Mouse (Mus musculus): ENCODE data around the gene Gjc1. TPM values are rescaled to one million over a fixed set of nuclear protein-coding genes. Genes with fewer than 3 reads are reported as not detected.

Gjc1 gene
- not detected in 2 replicates for polyA plus RNA-seq (2012; ENCODE audit: insufficient read depth, insufficient read length, missing spikeins)

GRCm38 (mm10) chr11:102819021-102819782, at the start of gene Gjc1:
Gene Gjc1 (minus strand): TSS chr11:102819700.
- TF ChIP-seq CTCF (IDR thresholded peaks at IDR 0.05; ENCODE audit: low read depth, low read length) (no peak), POLR2A (IDR thresholded peaks at IDR 0.05; ENCODE audit: borderline replicate concordance, low read depth, low read length) (no peak)
- no peak within 1 kb of the TSS for H3K27ac ChIP-seq (ENCODE audit: insufficient read depth, low read depth, low read length)
- no peaks in the 10 kb centered on the region for H3K4me1 ChIP-seq (ENCODE audit: control insufficient read depth, insufficient read depth, low read length)
- peak within 1 kb of the TSS; percentile 25 for H3K4me3 ChIP-seq (ENCODE audit: insufficient read depth, low read length)

GRCm38 (mm10) chr11:102864272-102864671, 44.8 kb upstream of the Gjc1 start:
- TF ChIP-seq CTCF (IDR thresholded peaks at IDR 0.05; ENCODE audit: low read depth, low read length), result no peak
- no peak for TF ChIP-seq POLR2A (IDR thresholded peaks at IDR 0.05; ENCODE audit: borderline replicate concordance, low read depth, low read length)

GRCm38 (mm10) chr11:102859933-102860332, 40.4 kb upstream of the Gjc1 start:
- TF ChIP-seq CTCF (IDR thresholded peaks at IDR 0.05; ENCODE audit: low read depth, low read length), result no peak
- TF ChIP-seq POLR2A (IDR thresholded peaks at IDR 0.05; ENCODE audit: borderline replicate concordance, low read depth, low read length), result no peak
- no peaks in the 10 kb centered on the region for H3K4me1 ChIP-seq (ENCODE audit: control insufficient read depth, insufficient read depth, low read length)
- no peak overlapping the region for H3K4me3 ChIP-seq (ENCODE audit: insufficient read depth, low read length)
- H3K27ac ChIP-seq (ENCODE audit: insufficient read depth, low read depth, low read length), result no peak overlapping the region

More at GRCm38 (mm10) chr11:102864272-102864671, 44.8 kb upstream of the Gjc1 start:
- H3K27ac ChIP-seq (ENCODE audit: insufficient read depth, low read depth, low read length), result no peak overlapping the region
- no peak overlapping the region for H3K4me3 ChIP-seq (ENCODE audit: insufficient read depth, low read length)
- no peaks in the 10 kb centered on the region for H3K4me1 ChIP-seq (ENCODE audit: control insufficient read depth, insufficient read depth, low read length)

GRCm38 (mm10) chr11:102858951-102859350, 39.5 kb upstream of the Gjc1 start:
- TF ChIP-seq CTCF (IDR thresholded peaks at IDR 0.05; ENCODE audit: low read depth, low read length) (no peak), POLR2A (IDR thresholded peaks at IDR 0.05; ENCODE audit: borderline replicate concordance, low read depth, low read length) (no peak)
- no peak overlapping the region for H3K27ac ChIP-seq (ENCODE audit: insufficient read depth, low read depth, low read length)
- H3K4me1 ChIP-seq (ENCODE audit: control insufficient read depth, insufficient read depth, low read length), result no peaks in the 10 kb centered on the region
- H3K4me3 ChIP-seq (ENCODE audit: insufficient read depth, low read length), result no peak overlapping the region

GRCm38 (mm10) chr11:102855941-102856340, 36.4 kb upstream of the Gjc1 start:
- H3K4me1 ChIP-seq (ENCODE audit: control insufficient read depth, insufficient read depth, low read length), result no peaks in the 10 kb centered on the region
- no peak overlapping the region for H3K4me3 ChIP-seq (ENCODE audit: insufficient read depth, low read length)
- no peak for TF ChIP-seq POLR2A (IDR thresholded peaks at IDR 0.05; ENCODE audit: borderline replicate concordance, low read depth, low read length)
- no peak for TF ChIP-seq CTCF (IDR thresholded peaks at IDR 0.05; ENCODE audit: low read depth, low read length)
- H3K27ac ChIP-seq (ENCODE audit: insufficient read depth, low read depth, low read length), result no peak overlapping the region

GRCm38 (mm10) chr11:102853760-102854159, 34.3 kb upstream of the Gjc1 start:
- Histone ChIP-seq H3K27ac (ENCODE audit: insufficient read depth, low read depth, low read length) (no peak overlapping the region), H3K4me1 (ENCODE audit: control insufficient read depth, insufficient read depth, low read length) (no peaks in the 10 kb centered on the region), H3K4me3 (ENCODE audit: insufficient read depth, low read length) (no peak overlapping the region)
- TF ChIP-seq POLR2A (IDR thresholded peaks at IDR 0.05; ENCODE audit: borderline replicate concordance, low read depth, low read length) (no peak), CTCF (IDR thresholded peaks at IDR 0.05; ENCODE audit: low read depth, low read length) (peak; percentile 38; the same call in 1 of the 2 replicates)

GRCm38 (mm10) chr11:102851883-102852282, 32.4 kb upstream of the Gjc1 start:
- TF ChIP-seq CTCF (IDR thresholded peaks at IDR 0.05; ENCODE audit: low read depth, low read length) (no peak), POLR2A (IDR thresholded peaks at IDR 0.05; ENCODE audit: borderline replicate concordance, low read depth, low read length) (no peak)

GRCm38 (mm10) chr11:102845926-102846325, 26.4 kb upstream of the Gjc1 start:
- Histone ChIP-seq H3K4me3 (ENCODE audit: insufficient read depth, low read length) (no peak overlapping the region), H3K4me1 (ENCODE audit: control insufficient read depth, insufficient read depth, low read length) (no peaks in the 10 kb centered on the region), H3K27ac (ENCODE audit: insufficient read depth, low read depth, low read length) (no peak overlapping the region)
- no peak for TF ChIP-seq POLR2A (IDR thresholded peaks at IDR 0.05; ENCODE audit: borderline replicate concordance, low read depth, low read length)
- no peak for TF ChIP-seq CTCF (IDR thresholded peaks at IDR 0.05; ENCODE audit: low read depth, low read length)

More at GRCm38 (mm10) chr11:102851883-102852282, 32.4 kb upstream of the Gjc1 start:
- Histone ChIP-seq H3K4me3 (ENCODE audit: insufficient read depth, low read length) (no peak overlapping the region), H3K27ac (ENCODE audit: insufficient read depth, low read depth, low read length) (no peak overlapping the region), H3K4me1 (ENCODE audit: control insufficient read depth, insufficient read depth, low read length) (no peaks in the 10 kb centered on the region)

GRCm38 (mm10) chr11:102838616-102839150, 19.2 kb upstream of the Gjc1 start:
- TF ChIP-seq CTCF (IDR thresholded peaks at IDR 0.05; ENCODE audit: low read depth, low read length) (no peak), POLR2A (IDR thresholded peaks at IDR 0.05; ENCODE audit: borderline replicate concordance, low read depth, low read length) (no peak)
- Histone ChIP-seq H3K4me1 (ENCODE audit: control insufficient read depth, insufficient read depth, low read length) (0 out of 2 replicates have a peak, but pooled peaks cover 2% of the 10 kb centered on the region), H3K27ac (ENCODE audit: insufficient read depth, low read depth, low read length) (no peak overlapping the region), H3K4me3 (ENCODE audit: insufficient read depth, low read length) (no peak overlapping the region)

GRCm38 (mm10) chr11:102838126-102838525, 18.6 kb upstream of the Gjc1 start:
- Histone ChIP-seq H3K4me3 (ENCODE audit: insufficient read depth, low read length) (no peak overlapping the region), H3K4me1 (ENCODE audit: control insufficient read depth, insufficient read depth, low read length) (0 out of 2 replicates have a peak, but pooled peaks cover 2% of the 10 kb centered on the region), H3K27ac (ENCODE audit: insufficient read depth, low read depth, low read length) (no peak overlapping the region)
- no peak for TF ChIP-seq CTCF (IDR thresholded peaks at IDR 0.05; ENCODE audit: low read depth, low read length)
- no peak for TF ChIP-seq POLR2A (IDR thresholded peaks at IDR 0.05; ENCODE audit: borderline replicate concordance, low read depth, low read length)

Data from bone marrow macrophage, adult 2 months (primary cell).